Mouse (Mus musculus) intestine, embryonic 14.5 days (tissue): ENCODE measurements at regions not wholly inside any gene's neighbourhood (a gene's known extent, or its start where the extent isn't known, plus 50 kb on each side); places are given as distances from the start of the nearest gene placed in this dataset.

Experiments
- ATAC-seq: fragments of 200-750 bp; cut with Nextera tagmentation; replicated peaks from 2 replicates; pipeline ENCODE4 v1.8.0; 2017; ENCODE audit warnings: low read depth, moderate number of reproducible peaks, moderate TSS enrichment, moderate library complexity; ENCODE audit not compliant: low FRiP score, low TSS enrichment
- DNase-seq: peaks from one replicate; pipeline ENCODE4 v3.0.0-alpha.2; 2018; ENCODE audit warnings: low spot score
- H3K27ac ChIP-seq: fragments of 300-500 bp; sonication (generic); 2 replicates; pipeline ENCODE4 v1.5.1; 2014; ENCODE audit warnings: low read depth, mild to moderate bottlenecking, control low read depth
- H3K27me3 ChIP-seq: fragments of 300-500 bp; sonication (generic); replicated peaks from 2 replicates; pipeline ENCODE4 v1.6.1; 2014; ENCODE audit warnings: low read length, control low read depth; ENCODE audit not compliant: control insufficient read depth, insufficient read depth
- H3K36me3 ChIP-seq: fragments of 300-500 bp; sonication (generic); 2 replicates; pipeline ENCODE4 v1.6.1; 2014; ENCODE audit warnings: low read length, control low read depth; ENCODE audit not compliant: control insufficient read depth, insufficient read depth
- H3K4me1 ChIP-seq: fragments of 300-500 bp; sonication (generic); replicated peaks from 2 replicates; pipeline ENCODE4 v1.6.1; 2014; ENCODE audit warnings: low read length, control low read depth, mixed read lengths; ENCODE audit not compliant: control insufficient read depth, insufficient read depth
- H3K4me2 ChIP-seq: fragments of 300-500 bp; sonication (generic); 2 replicates; pipeline ENCODE4 v1.6.1; 2014; ENCODE audit warnings: low read length
- H3K4me3 ChIP-seq: fragments of 300-500 bp; sonication (generic); 2 replicates; pipeline ENCODE4 v1.5.1; 2014; ENCODE audit warnings: low read depth, low read length, control low read depth, mixed read lengths
- H3K9ac ChIP-seq: fragments of 300-500 bp; sonication (generic); 2 replicates; pipeline ENCODE4 v1.6.1; 2014; ENCODE audit warnings: mild to moderate bottlenecking, low read length
- H3K9me3 ChIP-seq: fragments of 300-500 bp; sonication (generic); 2 replicates; pipeline ENCODE4 v1.6.1; 2016; ENCODE audit warnings: low read length, control low read depth; ENCODE audit not compliant: control insufficient read depth
- WGBS: fragments of 180-500 bp; shearing (Covaris S2); extraction: QIAGEN DNeasy Blood & Tissue Kit; methylation state at CpG from one replicate; pipeline ENCODE4 v1.1.7; 2014; 5-methylcytosine and 5-hydroxymethylcytosine counted together

DNA sequence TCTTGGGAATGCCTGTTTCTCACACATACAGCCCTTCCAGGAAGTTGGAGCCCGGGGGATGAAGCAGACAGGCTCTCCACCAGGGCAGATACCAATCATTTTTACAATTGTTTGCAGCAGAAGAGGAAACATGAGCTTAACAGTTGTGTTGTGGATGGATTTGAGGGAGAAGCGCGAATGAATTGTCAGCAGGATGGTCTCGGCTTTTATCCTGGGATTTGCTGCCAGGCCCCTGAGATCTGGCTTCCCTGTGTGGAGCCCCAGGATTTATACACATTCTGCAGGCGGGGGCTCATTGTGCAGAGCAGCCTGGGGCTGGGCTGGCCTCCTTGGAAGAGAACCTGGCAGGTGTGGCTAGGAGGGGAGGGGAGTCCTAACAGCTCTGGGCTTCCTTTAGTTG lies 73.9 kb upstream of the Pitx1 start:
- Histone ChIP-seq H3K4me3 (no peak overlapping the region), H3K27ac (peak overlapping the region; percentile 75), H3K9ac (no peak overlapping the region), H3K4me1 (peaks cover 14% of the 10 kb centered on the region), H3K27me3 (no peaks in the 10 kb centered on the region), H3K4me2 (peak overlapping the region; percentile 35), H3K9me3 (no peaks in the 10 kb centered on the region), H3K36me3 (no peaks in the 10 kb centered on the region)
- 12% methylated on average over 5 of the region's 5 CpGs for WGBS
- DNase-seq (peak; percentile 71), ATAC-seq (peak; percentile 64; the same call in 1 of the 2 replicates)

- Histone ChIP-seq H3K27me3 (no peaks in the 10 kb centered on the region), H3K9ac (no peak overlapping the region), H3K4me2 (no peak overlapping the region), H3K4me1 (peaks cover 20% of the 10 kb centered on the region), H3K36me3 (no peaks in the 10 kb centered on the region), H3K9me3 (no peaks in the 10 kb centered on the region), H3K4me3 (no peak overlapping the region), H3K27ac (no peak overlapping the region)
- ATAC-seq (no peak), DNase-seq (no peak)
- WGBS = 81% methylated on average over 4 of the region's 4 CpGs
Measured at GRCm38 (mm10) chr13:55904884-55905283, 68.9 kb upstream of the Pitx1 start.

DNA sequence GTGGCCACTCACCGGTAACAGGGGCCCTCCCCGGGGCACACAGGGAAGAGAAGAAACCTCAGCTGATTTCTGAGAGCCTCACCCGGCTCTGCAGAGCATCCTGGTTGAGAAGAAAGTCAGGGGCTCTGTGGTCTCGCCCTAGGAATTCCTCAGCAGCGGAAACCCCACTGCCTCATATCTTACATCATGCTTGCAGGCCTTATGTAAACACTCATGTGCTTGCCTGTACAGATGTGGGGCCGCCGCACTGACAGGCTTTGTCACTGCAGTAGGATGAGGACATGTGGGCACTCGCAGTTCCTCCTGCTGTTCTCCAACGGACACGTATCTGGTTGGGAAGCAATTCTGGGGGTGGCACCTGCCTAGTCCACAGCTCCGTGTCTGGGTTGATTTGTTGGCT lies 66.3 kb upstream of the Pitx1 start:
- WGBS = 20% methylated on average over 11 of the region's 11 CpGs
- no peak overlapping the region for H3K9ac ChIP-seq
- no peak overlapping the region for H3K4me2 ChIP-seq
- H3K27me3 ChIP-seq = 0 out of 2 replicates have a peak, but pooled peaks cover 4% of the 10 kb centered on the region
- no peak overlapping the region for H3K4me3 ChIP-seq
- peak overlapping the region; percentile 65 for H3K27ac ChIP-seq
- H3K9me3 ChIP-seq = no peaks in the 10 kb centered on the region
- ATAC-seq (peak; percentile 48; the same call in 1 of the 2 replicates), DNase-seq (no peak)
- peaks cover 27% of the 10 kb centered on the region for H3K4me1 ChIP-seq
- no peaks in the 10 kb centered on the region for H3K36me3 ChIP-seq

DNA sequence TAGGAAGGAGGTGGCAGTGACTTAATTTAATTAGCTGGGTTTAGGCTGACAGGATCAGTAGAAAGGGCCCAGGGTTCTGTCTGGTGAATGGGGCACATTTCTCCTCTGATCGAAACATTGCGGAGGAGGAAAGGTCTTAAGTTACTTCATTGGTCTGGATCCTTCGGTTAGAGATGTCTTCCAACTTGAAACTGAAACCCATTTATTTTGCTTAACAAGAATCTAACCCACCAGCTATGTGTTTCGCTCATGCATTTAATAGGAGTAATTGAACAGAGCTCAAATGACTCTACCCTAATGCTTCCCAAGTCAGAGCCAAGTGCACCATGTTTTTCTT lies 64.2 kb upstream of the Pitx1 start:
- no peaks in the 10 kb centered on the region for H3K36me3 ChIP-seq
- H3K4me1 ChIP-seq = peaks cover 27% of the 10 kb centered on the region
- no peak overlapping the region for H3K9ac ChIP-seq
- no peak overlapping the region for H3K4me2 ChIP-seq
- DNase-seq = no peak
- 0 out of 2 replicates have a peak, but pooled peaks cover 4% of the 10 kb centered on the region for H3K27me3 ChIP-seq
- no peaks in the 10 kb centered on the region for H3K9me3 ChIP-seq
- ATAC-seq = no peak
- WGBS = 89% methylated on average over 4 of the region's 4 CpGs
- H3K4me3 ChIP-seq = no peak overlapping the region
- no peak overlapping the region for H3K27ac ChIP-seq

- peaks cover 27% of the 10 kb centered on the region for H3K4me1 ChIP-seq
- H3K4me2 ChIP-seq = no peak overlapping the region
- WGBS = 83% methylated on average over 10 of the region's 10 CpGs
- H3K27ac ChIP-seq = no peak overlapping the region
- H3K27me3 ChIP-seq = 0 out of 2 replicates have a peak, but pooled peaks cover 4% of the 10 kb centered on the region
- no peak overlapping the region for H3K9ac ChIP-seq
- ATAC-seq (no peak), DNase-seq (no peak)
- H3K36me3 ChIP-seq = no peaks in the 10 kb centered on the region
- no peaks in the 10 kb centered on the region for H3K9me3 ChIP-seq
- no peak overlapping the region for H3K4me3 ChIP-seq
Measured at GRCm38 (mm10) chr13:55899501-55900189, 63.7 kb upstream of the Pitx1 start.

DNA sequence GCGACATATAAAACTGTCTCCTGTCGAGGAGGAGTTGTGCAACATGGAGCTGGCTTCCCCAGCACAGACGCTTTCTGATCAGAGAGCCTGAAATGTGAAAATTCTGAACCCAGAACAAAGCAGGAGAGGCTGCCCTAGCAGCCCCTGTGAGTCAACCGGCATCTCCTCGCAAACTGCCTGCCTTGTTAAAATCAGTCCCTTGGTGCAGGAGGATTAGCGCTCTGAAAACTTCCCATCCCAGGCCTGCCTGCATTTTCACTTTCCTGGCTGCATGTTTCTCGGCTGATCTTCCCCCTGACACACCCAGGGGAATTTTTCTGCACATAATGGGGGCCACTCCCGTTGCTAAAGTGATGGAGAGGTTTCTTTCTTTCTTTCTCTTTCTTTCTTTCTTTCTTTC lies 63.0 kb upstream of the Pitx1 start:
- Histone ChIP-seq H3K27ac (no peak overlapping the region), H3K4me2 (no peak overlapping the region), H3K4me1 (peaks cover 27% of the 10 kb centered on the region), H3K9ac (no peak overlapping the region), H3K27me3 (0 out of 2 replicates have a peak, but pooled peaks cover 4% of the 10 kb centered on the region), H3K4me3 (no peak overlapping the region), H3K9me3 (no peaks in the 10 kb centered on the region), H3K36me3 (no peaks in the 10 kb centered on the region)
- ATAC-seq (no peak), DNase-seq (no peak)
- 48% methylated on average over 8 of the region's 8 CpGs for WGBS

DNA sequence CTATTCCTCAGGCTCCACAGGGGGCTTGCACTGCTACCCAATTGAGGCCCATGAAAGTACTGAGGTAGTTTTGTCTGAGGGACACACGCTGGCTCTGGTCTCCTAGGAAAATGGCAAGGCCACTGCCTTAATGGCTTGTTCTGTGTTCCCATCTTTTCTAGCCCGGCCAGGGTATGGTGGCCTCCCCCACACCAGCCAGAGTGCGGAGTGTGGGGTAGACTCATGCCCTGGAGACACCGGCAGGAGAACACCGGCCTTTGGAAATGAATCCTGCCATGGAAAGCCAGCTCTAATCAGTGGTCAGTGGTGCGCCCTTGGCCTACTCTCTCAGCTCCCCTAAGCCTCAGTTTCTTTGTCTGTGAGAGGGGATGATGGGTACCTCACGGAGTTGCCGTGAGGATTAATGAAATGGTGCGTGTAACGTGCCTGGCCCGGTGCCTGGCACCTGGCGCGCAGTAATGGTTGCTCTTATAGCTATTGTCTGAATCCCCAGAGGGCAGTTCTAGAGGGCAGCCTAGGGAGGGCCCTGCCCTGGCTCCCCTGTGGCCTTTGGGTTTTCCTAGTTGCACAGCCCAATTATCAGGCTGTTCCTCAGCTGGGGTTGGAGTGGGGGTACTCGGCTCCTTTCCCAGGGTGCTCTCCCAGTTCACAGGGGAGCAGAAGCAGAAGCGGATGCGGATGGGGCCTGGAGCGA lies 62.4 kb upstream of the Pitx1 start:
- H3K4me1 ChIP-seq = peaks cover 27% of the 10 kb centered on the region
- no peaks in the 10 kb centered on the region for H3K36me3 ChIP-seq
- H3K27me3 ChIP-seq = 0 out of 2 replicates have a peak, but pooled peaks cover 4% of the 10 kb centered on the region
- DNase-seq (no peak), ATAC-seq (no peak)
- 85% methylated on average over 17 of the region's 17 CpGs for WGBS
- no peak overlapping the region for H3K27ac ChIP-seq
- no peak overlapping the region for H3K9ac ChIP-seq
- no peaks in the 10 kb centered on the region for H3K9me3 ChIP-seq
- no peak overlapping the region for H3K4me3 ChIP-seq
- H3K4me2 ChIP-seq = no peak overlapping the region

DNA sequence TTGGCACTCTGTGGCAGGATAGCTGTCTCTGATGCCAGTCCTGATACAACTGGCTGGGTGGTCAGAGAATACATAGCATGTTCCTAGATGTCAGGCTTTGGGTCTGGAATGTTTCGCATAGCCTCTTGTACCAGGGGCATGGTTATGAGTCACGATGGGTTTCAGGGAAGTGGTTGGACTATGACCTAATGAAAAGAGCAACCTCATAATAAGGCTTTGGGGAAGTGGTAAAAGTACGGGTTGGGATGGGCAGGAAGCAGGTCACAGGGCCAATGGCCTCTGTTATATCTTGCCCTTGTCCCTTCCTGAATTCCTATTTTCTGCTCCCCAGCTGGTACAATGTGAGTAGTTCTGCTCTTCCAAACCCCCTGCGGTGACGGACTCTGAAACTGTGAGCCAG lies 59.5 kb upstream of the Pitx1 start:
- Histone ChIP-seq H3K4me2 (no peak overlapping the region), H3K27me3 (0 out of 2 replicates have a peak, but pooled peaks cover 4% of the 10 kb centered on the region), H3K9ac (no peak overlapping the region), H3K4me1 (peaks cover 12% of the 10 kb centered on the region; the same call in 1 of the 2 replicates), H3K36me3 (no peaks in the 10 kb centered on the region), H3K27ac (no peak overlapping the region), H3K4me3 (no peak overlapping the region), H3K9me3 (no peaks in the 10 kb centered on the region)
- DNase-seq (no peak), ATAC-seq (no peak)
- 89% methylated on average over 5 of the region's 5 CpGs for WGBS
